Mouse (Mus musculus) olfactory bulb, adult 2 months (tissue): ENCODE measurements around the gene Nhlh1.

Experiments used
- CTCF ChIP-seq: fragments of 200-500 bp; IDR thresholded peaks from 2 replicates; pipeline ENCODE4 v1.5.1; 2012; ENCODE audit warnings: low read depth, mild to moderate bottlenecking, low read length, moderate library complexity; ENCODE audit not compliant: insufficient read depth
- POLR2A ChIP-seq: fragments of 200-500 bp; IDR thresholded peaks from 2 replicates; pipeline ENCODE4 v1.6.1; 2012; ENCODE audit warnings: mild to moderate bottlenecking, low read depth, low read length, moderate library complexity; ENCODE audit not compliant: insufficient read depth

DNA sequence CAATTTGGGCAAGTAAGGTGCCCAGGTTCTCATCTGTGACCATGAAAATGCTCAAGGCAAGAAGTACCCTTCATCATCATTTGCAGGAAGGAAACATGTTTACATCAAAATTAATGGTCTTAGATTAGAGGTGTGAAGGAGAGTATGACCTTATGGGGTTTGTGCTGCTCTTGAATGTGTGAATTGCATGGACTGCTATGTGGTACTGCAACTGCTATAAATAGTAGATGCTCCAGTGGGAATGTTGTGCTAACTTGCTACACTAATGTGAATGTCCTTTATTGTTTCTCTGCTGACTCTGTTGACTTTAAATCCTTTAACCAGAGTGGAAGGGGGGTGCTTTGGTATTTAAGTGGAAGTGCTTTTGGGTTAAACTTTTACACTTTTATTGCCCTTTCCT lies 36.9 kb upstream of the Nhlh1 start:
- TF ChIP-seq CTCF (no peak), POLR2A (no peak)
